Mouse (Mus musculus) layer of hippocampus, adult 9-10 months (tissue): ENCODE measurements around the gene Gm20388.

Experiments
- DNase-seq: peaks from one replicate; pipeline ENCODE4 v3.0.0; 2022; ENCODE audit warnings: low spot score

The Gm20388 gene

DNA sequence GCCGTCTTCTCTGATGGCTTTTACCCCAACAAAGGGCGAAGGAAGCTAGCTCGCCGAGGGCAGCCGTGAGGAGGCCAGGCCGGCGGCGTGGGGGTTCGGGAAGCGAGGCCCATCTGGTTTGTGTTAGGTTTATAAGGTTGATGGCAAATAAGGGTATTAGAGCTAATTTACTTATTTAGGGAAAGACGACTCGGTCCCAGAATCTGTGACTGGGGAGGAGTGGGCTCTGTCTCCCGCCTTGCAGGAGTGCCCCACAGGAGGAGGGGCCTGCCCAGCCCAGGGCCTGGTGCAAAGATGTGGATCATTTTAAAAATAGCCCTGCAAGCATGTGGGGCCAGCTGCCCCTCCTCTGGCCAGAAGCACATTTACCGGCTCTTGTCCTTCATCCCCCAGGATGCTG lies 928.4 kb downstream of the Gm20388 start:
- DNase-seq: no peak

DNA sequence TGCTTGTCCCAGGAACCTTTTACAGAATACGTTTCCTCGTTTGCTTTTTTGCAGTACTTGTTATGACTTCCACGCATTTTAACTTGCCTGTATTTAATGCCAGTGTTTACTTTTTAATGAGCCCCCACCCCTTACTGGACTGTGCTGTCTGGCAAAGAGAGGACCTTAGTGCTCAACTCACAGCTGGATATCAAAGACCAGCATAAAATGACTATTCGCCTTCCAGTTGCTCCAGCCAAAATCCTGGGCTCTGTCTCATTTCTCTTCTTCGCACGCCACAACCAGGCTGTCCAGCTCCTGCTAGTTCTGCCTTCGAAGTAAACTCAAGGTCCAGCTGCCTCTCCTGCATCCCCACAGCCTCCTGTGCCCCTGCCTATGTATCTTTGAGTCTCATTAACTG lies 932.4 kb downstream of the Gm20388 start:
- no peak for DNase-seq

DNA sequence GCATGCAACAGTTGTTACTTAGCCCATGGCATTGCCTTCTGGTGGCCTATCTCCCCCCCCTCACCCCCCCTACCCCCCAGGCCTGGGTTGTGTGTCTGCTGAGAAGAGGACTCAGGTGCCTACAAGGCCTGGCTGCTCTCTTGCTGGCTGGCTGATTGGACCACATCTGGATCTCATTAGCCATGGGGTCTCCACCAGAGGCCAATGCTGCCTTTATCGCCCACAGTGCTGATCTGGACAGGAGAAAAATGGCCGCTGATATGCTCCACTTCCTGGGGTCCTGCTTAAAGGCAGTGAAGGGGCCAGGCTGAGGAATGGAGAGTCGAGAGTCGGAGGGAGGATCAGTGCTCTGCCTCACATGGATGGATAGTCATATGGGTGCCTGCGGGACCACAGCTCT lies 935.4 kb downstream of the Gm20388 start:
- DNase-seq: no peak

GRCm38 (mm10) chr8:120847279-120847678 lies 936.6 kb downstream of the Gm20388 start:
- no peak for DNase-seq

DNA sequence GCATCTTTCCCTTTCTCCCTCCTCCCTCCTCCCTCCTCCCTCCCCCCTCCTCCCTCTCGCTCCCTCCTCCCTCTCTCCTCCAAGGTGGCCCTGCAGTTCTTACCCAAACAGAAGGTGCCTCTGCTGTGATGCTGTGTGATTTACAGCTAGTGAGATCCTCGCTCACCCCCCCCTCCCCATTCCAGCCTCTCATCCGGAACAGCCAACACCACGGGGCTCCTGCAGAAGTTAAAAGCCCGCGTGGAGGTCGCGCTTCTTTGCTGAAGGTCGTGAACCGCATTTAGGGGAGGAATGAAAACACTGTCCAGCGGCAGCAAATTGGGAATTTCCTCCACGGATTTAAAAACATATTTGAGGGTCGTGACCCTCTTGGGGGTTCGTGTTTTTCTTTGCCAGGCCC lies 937.1 kb downstream of the Gm20388 start:
- DNase-seq: no peak

DNA sequence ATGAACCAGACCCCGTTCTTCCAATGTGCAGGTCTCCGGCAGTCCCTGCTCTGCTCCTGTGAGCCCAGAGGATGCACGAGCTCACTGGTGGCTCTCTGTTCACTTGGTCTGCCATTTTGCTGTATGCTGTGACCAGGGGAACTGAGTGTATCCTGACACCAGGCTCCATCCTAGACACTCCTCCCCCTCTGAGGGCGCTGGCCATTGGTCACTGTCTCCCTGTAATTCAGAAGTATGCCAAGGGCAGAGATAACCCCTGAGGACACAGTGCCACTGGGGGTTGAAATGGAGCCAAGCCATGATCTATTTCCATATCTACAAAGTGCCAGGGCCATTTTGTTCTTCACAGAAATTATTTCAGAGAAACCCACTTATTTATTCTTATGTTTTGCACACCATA lies 937.8 kb downstream of the Gm20388 start:
- DNase-seq: no peak

- no peak for DNase-seq
Observed at GRCm38 (mm10) chr8:120851411-120851810, 940.8 kb downstream of the Gm20388 start.

GRCm38 (mm10) chr8:120859881-120860280 lies 949.2 kb downstream of the Gm20388 start:
- DNase-seq: no peak

DNA sequence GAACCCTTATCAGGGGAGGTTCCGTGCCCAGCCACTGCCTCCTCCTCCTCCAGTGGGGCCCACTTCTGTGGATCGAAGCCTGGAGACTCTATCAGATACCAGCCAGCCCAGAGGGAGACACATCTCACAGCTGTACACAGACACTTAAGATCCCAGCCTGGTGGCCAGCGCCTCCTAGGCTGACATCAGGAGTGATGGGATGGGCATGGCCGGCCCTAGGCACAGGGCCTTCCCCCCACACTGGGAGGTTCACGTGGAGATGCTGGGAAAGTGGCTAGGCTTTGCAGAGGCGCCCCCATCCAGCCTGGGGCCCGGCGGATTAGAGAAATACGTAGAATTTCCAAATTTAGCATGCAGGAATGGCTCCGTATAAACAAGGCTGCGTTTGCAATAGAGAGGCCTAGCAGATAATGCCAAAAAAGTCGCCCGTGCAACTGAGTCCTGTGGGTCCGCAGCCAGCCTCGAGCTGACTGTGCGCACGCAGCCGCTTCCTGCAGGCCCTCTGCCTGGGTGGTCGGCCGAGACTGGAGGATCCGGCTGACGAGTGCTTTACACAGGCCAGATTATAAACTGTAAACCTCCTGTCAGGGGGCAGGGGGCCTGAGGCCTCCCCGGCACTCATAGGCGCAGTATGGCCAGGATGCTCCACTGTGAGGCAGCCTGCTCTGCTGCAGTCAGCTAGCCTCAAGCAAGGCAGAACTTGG lies 949.9 kb downstream of the Gm20388 start:
- DNase-seq: no peak

DNA sequence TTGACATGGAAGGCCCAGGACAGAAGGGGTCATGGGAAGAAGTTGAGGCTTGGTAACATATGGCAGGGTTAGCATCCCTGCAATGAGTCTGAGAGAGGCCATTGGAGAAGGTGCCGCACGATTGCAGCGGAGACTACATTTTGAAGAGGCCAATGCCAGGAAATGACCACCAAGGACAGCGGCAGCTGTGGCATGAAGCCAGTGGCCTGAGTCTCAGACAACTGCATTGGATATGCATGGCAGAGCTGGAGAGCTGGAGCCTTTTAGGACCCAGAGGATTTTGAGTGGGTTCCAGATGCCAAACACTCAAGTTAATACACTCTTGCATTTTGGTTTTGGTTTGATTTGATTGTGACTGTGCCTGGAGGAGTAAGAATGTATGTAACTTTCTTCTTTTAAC lies 953.0 kb downstream of the Gm20388 start:
- DNase-seq: no peak

DNA sequence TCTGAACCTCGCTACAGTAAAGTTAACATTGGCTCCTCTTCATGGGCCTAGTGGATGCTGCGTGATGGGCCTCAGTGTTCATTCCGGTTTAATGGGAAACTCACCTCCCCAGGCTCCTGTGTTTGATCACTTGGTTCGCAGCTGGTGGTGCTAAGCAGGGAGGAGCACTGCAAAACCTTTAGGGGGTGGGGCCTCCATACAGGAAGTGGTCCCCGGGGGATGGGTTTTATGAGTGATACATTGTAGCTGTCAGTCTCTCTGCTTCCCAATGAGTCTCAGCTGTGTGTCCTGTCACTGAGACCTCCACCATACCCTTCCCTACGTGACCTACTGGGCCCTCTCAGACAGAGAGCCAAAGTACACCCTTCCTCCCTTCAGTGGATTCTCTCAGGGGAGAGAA lies 956.7 kb downstream of the Gm20388 start:
- DNase-seq: no peak

GRCm38 (mm10) chr8:120872661-120873060 lies 962.0 kb downstream of the Gm20388 start:
- DNase-seq: no peak

- DNase-seq: no peak
Observed at GRCm38 (mm10) chr8:120876010-120876918, 965.6 kb downstream of the Gm20388 start.

DNA sequence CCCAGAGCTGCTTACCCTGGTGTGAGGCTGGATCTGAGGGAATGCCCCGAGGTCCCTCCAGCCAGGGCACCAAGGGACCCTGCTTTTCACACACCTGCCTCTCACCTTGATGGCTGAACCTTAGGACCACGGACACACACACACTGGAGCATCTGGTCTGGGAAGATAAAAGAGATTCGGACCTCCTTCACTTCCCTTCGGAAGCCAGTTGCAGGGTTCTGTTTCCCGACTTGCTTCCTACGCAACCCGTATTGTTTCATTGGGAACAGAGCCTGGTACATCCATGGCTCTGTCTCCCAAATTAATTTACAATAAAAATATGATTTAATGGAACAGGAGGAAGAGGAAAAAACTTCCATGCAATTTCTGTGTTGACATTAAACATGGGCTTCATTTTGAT lies 966.4 kb downstream of the Gm20388 start:
- DNase-seq: no peak

GRCm38 (mm10) chr8:120879928-120880327 lies 969.3 kb downstream of the Gm20388 start:
- DNase-seq: no peak

GRCm38 (mm10) chr8:120881634-120882033 lies 971.0 kb downstream of the Gm20388 start:
- no peak for DNase-seq

DNA sequence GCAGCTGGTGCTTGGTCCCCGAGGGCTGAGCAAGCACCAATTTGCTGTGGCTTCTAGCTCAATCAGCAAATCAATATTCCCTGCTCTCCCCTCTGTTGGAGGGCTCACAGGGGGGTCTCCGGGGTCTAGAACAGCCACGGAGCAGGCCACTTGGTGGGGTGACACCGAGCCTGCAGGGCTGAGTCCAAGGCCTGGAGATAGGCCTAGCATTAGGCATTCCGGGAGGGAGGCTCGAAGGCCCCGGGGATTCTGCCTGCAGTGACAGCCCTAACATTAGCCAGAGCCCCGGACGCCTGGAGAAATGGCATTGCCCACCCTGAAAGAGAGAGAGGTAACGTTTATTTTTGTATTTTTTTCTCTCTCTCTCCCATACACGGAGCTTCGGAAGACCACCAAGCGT lies 972.0 kb downstream of the Gm20388 start:
- no peak for DNase-seq

DNA sequence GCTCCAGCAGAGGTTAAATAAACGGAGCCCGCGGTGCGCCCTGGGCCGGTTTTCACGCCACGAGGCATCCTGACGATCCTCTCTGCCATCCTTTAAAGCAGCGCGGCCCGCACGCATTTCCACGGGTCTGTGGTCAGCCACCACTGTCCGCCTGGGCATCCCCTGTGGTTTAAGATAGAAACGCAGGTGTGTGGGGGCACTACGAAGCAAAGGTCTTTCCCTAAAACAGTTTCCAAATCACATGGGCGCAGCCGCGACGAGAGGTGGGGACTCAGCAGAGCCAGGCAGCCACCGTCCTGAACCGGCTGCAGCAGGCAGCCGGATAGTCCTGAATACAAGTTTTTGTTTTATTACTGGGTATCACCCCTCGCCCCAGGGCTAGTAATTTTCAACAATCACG lies 972.7 kb downstream of the Gm20388 start:
- no peak for DNase-seq

- no peak for DNase-seq
Observed at GRCm38 (mm10) chr8:120883853-120884252, 973.2 kb downstream of the Gm20388 start.

GRCm38 (mm10) chr8:120884881-120885280 lies 974.2 kb downstream of the Gm20388 start:
- no peak for DNase-seq

GRCm38 (mm10) chr8:120887254-120887653 lies 976.6 kb downstream of the Gm20388 start:
- no peak for DNase-seq

- DNase-seq: no peak
Observed at GRCm38 (mm10) chr8:120888005-120888404, 977.4 kb downstream of the Gm20388 start.

- DNase-seq: no peak
Observed at GRCm38 (mm10) chr8:120889189-120889588, 978.5 kb downstream of the Gm20388 start.
